Mouse (Mus musculus) stomach, embryonic 15.5 days (tissue): Measurements from ENCODE around the gene Mdfi. TPM values are rescaled to one million over a fixed set of nuclear protein-coding genes. Genes with fewer than 3 reads are reported as not detected.

Experiments used
- ATAC-seq: fragments of 200-750 bp; cut with Nextera tagmentation; 2 replicates; pipeline ENCODE4 v1.8.0; 2017; ENCODE audit warnings: low read depth, moderate number of reproducible peaks, moderate TSS enrichment; ENCODE audit not compliant: insufficient read depth, low FRiP score
- H3K27ac ChIP-seq: fragments of 300-500 bp; sonication (generic); 2 replicates; pipeline ENCODE4 v1.5.1; 2015; ENCODE audit warnings: mild to moderate bottlenecking, inconsistent platforms
- H3K27me3 ChIP-seq: fragments of 300-500 bp; sonication (generic); replicated peaks from 2 replicates; pipeline ENCODE4 v1.6.1; 2015; ENCODE audit warnings: inconsistent platforms
- H3K36me3 ChIP-seq: fragments of 300-500 bp; sonication (generic); 2 replicates; pipeline ENCODE4 v1.6.1; 2015; ENCODE audit warnings: inconsistent platforms
- H3K4me1 ChIP-seq: fragments of 300-500 bp; sonication (generic); 2 replicates; pipeline ENCODE4 v1.6.1; 2015; ENCODE audit warnings: inconsistent platforms
- H3K4me2 ChIP-seq: fragments of 300-500 bp; sonication (generic); 2 replicates; pipeline ENCODE4 v1.6.1; 2015; ENCODE audit warnings: mild to moderate bottlenecking, inconsistent platforms
- H3K4me3 ChIP-seq: fragments of 300-500 bp; sonication (generic); replicated peaks from 2 replicates; pipeline ENCODE4 v1.5.1; 2015; ENCODE audit warnings: inconsistent platforms
- H3K9ac ChIP-seq: fragments of 300-500 bp; sonication (generic); 2 replicates; pipeline ENCODE4 v1.6.1; 2015; ENCODE audit warnings: inconsistent platforms
- H3K9me3 ChIP-seq: fragments of 300-500 bp; sonication (generic); 2 replicates; pipeline ENCODE4 v1.6.1; 2016; ENCODE audit warnings: inconsistent platforms
- WGBS: fragments of 180-500 bp; shearing (Covaris S2); methylation state at CpG from one replicate; pipeline ENCODE4 v1.1.7; 2015; 5-methylcytosine and 5-hydroxymethylcytosine counted together
- polyA plus RNA-seq: library from polyadenylated mRNA; unstranded; fragments of >200 nt; fragmentation: Nextera tagmentation; extraction: Ambion mirVana; gene quantifications from 2 replicates; pipeline ENCODE4 v1.2.1, GENCODE M21; 2015

Mdfi gene
- polyA plus RNA-seq: 10.3 and 11.2 TPM in 2 replicates

GRCm38 (mm10) chr17:47834482-47834767, at the start of gene Mdfi:
TSS of gene Mdfi (minus strand) at chr17:47834691.
- Histone ChIP-seq H3K36me3 (no peaks in the 10 kb centered on the region), H3K4me3 (peak within 1 kb of the TSS; percentile 80), H3K9ac (peak within 1 kb of the TSS; percentile 78), H3K27me3 (no peaks in the 10 kb centered on the region), H3K4me1 (peaks cover 39% of the 10 kb centered on the region), H3K4me2 (peak within 1 kb of the TSS; percentile 90), H3K9me3 (no peaks in the 10 kb centered on the region), H3K27ac (peak within 1 kb of the TSS; percentile 87)
- ATAC-seq: 0 out of 2 replicates have a peak, but pooled peaks have one; percentile 30
- 6% methylated on average over 18 of the region's 18 CpGs for WGBS

GRCm38 (mm10) chr17:47883099-47883498, 48.6 kb upstream of the Mdfi start:
- Histone ChIP-seq H3K9ac (no peak overlapping the region), H3K4me2 (no peak overlapping the region), H3K27ac (no peak overlapping the region), H3K36me3 (0 out of 2 replicates have a peak, but pooled peaks cover 4% of the 10 kb centered on the region), H3K4me1 (peaks cover 40% of the 10 kb centered on the region), H3K4me3 (no peak overlapping the region), H3K9me3 (no peaks in the 10 kb centered on the region), H3K27me3 (no peaks in the 10 kb centered on the region)
- 77% methylated on average over 5 of the region's 5 CpGs for WGBS
- ATAC-seq: no peak

GRCm38 (mm10) chr17:47881330-47881729, 46.8 kb upstream of the Mdfi start:
- no peak for ATAC-seq
- WGBS: 64% methylated on average over 13 of the region's 13 CpGs

GRCm38 (mm10) chr17:47879207-47879606, 44.7 kb upstream of the Mdfi start:
- Histone ChIP-seq H3K27me3 (no peaks in the 10 kb centered on the region), H3K4me2 (peak overlapping the region; percentile 35; the same call in 1 of the 2 replicates), H3K9me3 (no peaks in the 10 kb centered on the region), H3K9ac (no peak overlapping the region), H3K27ac (peak overlapping the region; percentile 38; the same call in 1 of the 2 replicates), H3K36me3 (peaks cover 19% of the 10 kb centered on the region; the same call in 1 of the 2 replicates), H3K4me1 (peaks cover 23% of the 10 kb centered on the region), H3K4me3 (no peak overlapping the region)
- 25% methylated on average over 3 of the region's 3 CpGs for WGBS
- ATAC-seq: no peak

More at GRCm38 (mm10) chr17:47881330-47881729, 46.8 kb upstream of the Mdfi start:
- 0 out of 2 replicates have a peak, but pooled peaks cover 4% of the 10 kb centered on the region for H3K36me3 ChIP-seq
- no peak overlapping the region for H3K4me2 ChIP-seq
- H3K4me3 ChIP-seq: no peak overlapping the region
- H3K27me3 ChIP-seq: no peaks in the 10 kb centered on the region
- H3K9me3 ChIP-seq: no peaks in the 10 kb centered on the region
- peaks cover 23% of the 10 kb centered on the region for H3K4me1 ChIP-seq
- no peak overlapping the region for H3K9ac ChIP-seq
- H3K27ac ChIP-seq: no peak overlapping the region

- peak overlapping the region; percentile 35 for H3K4me2 ChIP-seq
- peaks cover 27% of the 10 kb centered on the region for H3K4me1 ChIP-seq
- H3K36me3 ChIP-seq: peaks cover 15% of the 10 kb centered on the region; the same call in 1 of the 2 replicates
- H3K27ac ChIP-seq: peak overlapping the region; percentile 38; the same call in 1 of the 2 replicates
- H3K9me3 ChIP-seq: no peaks in the 10 kb centered on the region
- peak overlapping the region; percentile 14; the same call in 1 of the 2 replicates for H3K9ac ChIP-seq
- 0 out of 2 replicates have a peak overlapping the region, but pooled peaks have one; percentile 17 for H3K4me3 ChIP-seq
- ATAC-seq: peak; percentile 37; the same call in 1 of the 2 replicates
- 28% methylated on average over 35 of the region's 35 CpGs for WGBS
- H3K27me3 ChIP-seq: no peaks in the 10 kb centered on the region
Observed at GRCm38 (mm10) chr17:47878378-47879089, 44.0 kb upstream of the Mdfi start.

GRCm38 (mm10) chr17:47877715-47878377, 43.4 kb upstream of the Mdfi start:
- H3K4me2 ChIP-seq: peak overlapping the region; percentile 35; the same call in 1 of the 2 replicates
- peaks cover 15% of the 10 kb centered on the region; the same call in 1 of the 2 replicates for H3K36me3 ChIP-seq
- no peak overlapping the region for H3K9ac ChIP-seq

GRCm38 (mm10) chr17:47876776-47877714, 42.6 kb upstream of the Mdfi start:
- no peak overlapping the region for H3K27ac ChIP-seq
- no peak for ATAC-seq
- H3K4me3 ChIP-seq: no peak overlapping the region
- H3K27me3 ChIP-seq: no peaks in the 10 kb centered on the region
- peaks cover 28% of the 10 kb centered on the region for H3K4me1 ChIP-seq
- WGBS: 63% methylated on average over 26 of the region's 26 CpGs
- no peak overlapping the region for H3K9ac ChIP-seq
- peaks cover 15% of the 10 kb centered on the region; the same call in 1 of the 2 replicates for H3K36me3 ChIP-seq
- no peak overlapping the region for H3K4me2 ChIP-seq
- H3K9me3 ChIP-seq: no peaks in the 10 kb centered on the region

More at GRCm38 (mm10) chr17:47877715-47878377, 43.4 kb upstream of the Mdfi start:
- Histone ChIP-seq H3K9me3 (no peaks in the 10 kb centered on the region), H3K4me3 (no peak overlapping the region), H3K27me3 (no peaks in the 10 kb centered on the region), H3K4me1 (peaks cover 28% of the 10 kb centered on the region), H3K27ac (no peak overlapping the region)
- whole genome bisulfite sequencing: 59% methylated on average over 10 of the region's 10 CpGs
- ATAC-seq: no peak

- Histone ChIP-seq H3K27ac (no peak overlapping the region), H3K4me3 (no peak overlapping the region), H3K4me2 (peak overlapping the region; percentile 39), H3K4me1 (peaks cover 7% of the 10 kb centered on the region), H3K9ac (no peak overlapping the region), H3K36me3 (peaks cover 33% of the 10 kb centered on the region; the same call in 1 of the 2 replicates), H3K9me3 (no peaks in the 10 kb centered on the region), H3K27me3 (no peaks in the 10 kb centered on the region)
- WGBS: 12% methylated on average over 9 of the region's 9 CpGs
- peak; percentile 41 for ATAC-seq
Observed at GRCm38 (mm10) chr17:47873341-47873791, 38.9 kb upstream of the Mdfi start.

- H3K9me3 ChIP-seq: no peaks in the 10 kb centered on the region
- 90% methylated on average over 31 of the region's 31 CpGs for WGBS
- no peak for ATAC-seq
- H3K9ac ChIP-seq: no peak overlapping the region
- H3K27ac ChIP-seq: no peak overlapping the region
- H3K4me3 ChIP-seq: no peak overlapping the region
- H3K4me1 ChIP-seq: 0 out of 2 replicates have a peak, but pooled peaks cover 4% of the 10 kb centered on the region
- peaks cover 37% of the 10 kb centered on the region; the same call in 1 of the 2 replicates for H3K36me3 ChIP-seq
- no peak overlapping the region for H3K4me2 ChIP-seq
- H3K27me3 ChIP-seq: no peaks in the 10 kb centered on the region
Observed at GRCm38 (mm10) chr17:47872311-47873011, 38.0 kb upstream of the Mdfi start.

GRCm38 (mm10) chr17:47869874-47870273, 35.4 kb upstream of the Mdfi start:
- peaks cover 29% of the 10 kb centered on the region; the same call in 1 of the 2 replicates for H3K36me3 ChIP-seq
- H3K27me3 ChIP-seq: no peaks in the 10 kb centered on the region
- no peak for ATAC-seq

More at GRCm38 (mm10) chr17:47869874-47870273, 35.4 kb upstream of the Mdfi start:
- H3K4me1 ChIP-seq: 0 out of 2 replicates have a peak, but pooled peaks cover 4% of the 10 kb centered on the region
- 91% methylated on average over 10 of the region's 10 CpGs for WGBS
- no peaks in the 10 kb centered on the region for H3K9me3 ChIP-seq
- no peak overlapping the region for H3K4me3 ChIP-seq
- no peak overlapping the region for H3K4me2 ChIP-seq
- no peak overlapping the region for H3K9ac ChIP-seq
- H3K27ac ChIP-seq: no peak overlapping the region
